Mouse (Mus musculus) spleen, adult 2 months (tissue): ENCODE results near the gene Atp6v0c. TPM values are rescaled to one million over a fixed set of nuclear protein-coding genes. Genes with fewer than 3 reads are reported as not detected.

Experiments
- DNase-seq, 2 experiments: peaks; one replicate each; pipeline versions ENCODE4 v3.0.0 to v3.0.0-alpha.2; 2012 to 2021; ENCODE audit warnings: low spot score in 2 of 2, low read depth in 1 of 2
- H3K27ac ChIP-seq: fragments of 200-500 bp; 2 replicates; pipeline ENCODE4 v1.5.1; 2012; ENCODE audit warnings: low read length, inconsistent platforms; ENCODE audit not compliant: insufficient read depth
- H3K27me3 ChIP-seq: fragments of 200-500 bp; 2 replicates; pipeline ENCODE4 v1.6.1; 2012; ENCODE audit warnings: mild to moderate bottlenecking, moderate library complexity, low read length, inconsistent platforms; ENCODE audit not compliant: control insufficient read depth, insufficient read depth
- H3K36me3 ChIP-seq: fragments of 200-500 bp; 2 replicates; pipeline ENCODE4 v1.6.1; 2012; ENCODE audit warnings: mild to moderate bottlenecking, low read length, inconsistent platforms; ENCODE audit not compliant: control insufficient read depth, insufficient read depth
- H3K4me1 ChIP-seq: fragments of 200-500 bp; 2 replicates; pipeline ENCODE4 v1.6.1; 2011; ENCODE audit warnings: inconsistent platforms; ENCODE audit not compliant: control insufficient read depth, insufficient read depth, insufficient read length
- H3K4me3 ChIP-seq: fragments of 200-500 bp; 2 replicates; pipeline ENCODE4 v1.5.1; 2011; ENCODE audit warnings: mild to moderate bottlenecking, inconsistent platforms; ENCODE audit not compliant: insufficient read depth, insufficient read length; ENCODE audit errors: extremely low read depth
- CTCF ChIP-seq: fragments of 200-500 bp; IDR thresholded peaks from 2 replicates; pipeline ENCODE4 v1.5.1; 2011; ENCODE audit warnings: mild to moderate bottlenecking, inconsistent platforms; ENCODE audit not compliant: insufficient read depth, insufficient read length, insufficient replicate concordance; ENCODE audit errors: extremely low read depth
- POLR2A ChIP-seq: fragments of 200-500 bp; IDR thresholded peaks from 2 replicates; pipeline ENCODE4 v1.6.1; 2011; ENCODE audit warnings: low read depth, low read length, inconsistent platforms
- WGBS: fragments of 180-500 bp; shearing (Covaris S2); methylation state at CpG from one replicate; pipeline ENCODE4 v1.1.7; 2018; 5-methylcytosine and 5-hydroxymethylcytosine counted together
- polyA plus RNA-seq: library from polyadenylated mRNA; depleted of rRNA; stranded (reverse); fragments of >200 nt; gene quantifications from 2 replicates; pipeline ENCODE4 v1.2.3, GENCODE M21; 2012

The Atp6v0c gene
- polyA plus RNA-seq, 1 experiment, result 481 TPM

GRCm38 (mm10) chr17:24151382-24151781, 18.1 kb downstream of the Atp6v0c start:
- 21% methylated on average over 7 of the region's 7 CpGs for WGBS
- Histone ChIP-seq H3K36me3 (peaks cover 1% of the 10 kb centered on the region), H3K27me3 (no peaks in the 10 kb centered on the region), H3K27ac (no peak overlapping the region), H3K4me3 (no peak overlapping the region), H3K4me1 (no peaks in the 10 kb centered on the region)
- TF ChIP-seq POLR2A, result no peak
- TF ChIP-seq CTCF, result no peak
- no peak for DNase-seq

- no peaks in the 10 kb centered on the region for H3K4me1 ChIP-seq
- H3K27me3 ChIP-seq, result no peaks in the 10 kb centered on the region
- no peak for DNase-seq
- peaks cover 1% of the 10 kb centered on the region; the same call in 1 of the 2 replicates for H3K36me3 ChIP-seq
- H3K27ac ChIP-seq, result no peak within 1 kb of the TSS
- TF ChIP-seq POLR2A, result no peak
- no peak for TF ChIP-seq CTCF
- no peak within 1 kb of the TSS for H3K4me3 ChIP-seq
- WGBS, result 85% methylated on average over 2 of the region's 2 CpGs
Measured at GRCm38 (mm10) chr17:24150824-24151223, 18.7 kb downstream of the Atp6v0c start, which contains the start of gene Pdpk1. Gene Pdpk1, minus strand, starts transcription at chr17:24150924.

- H3K36me3 ChIP-seq, result no peaks in the 10 kb centered on the region
- no peak overlapping the region for H3K27ac ChIP-seq
- TF ChIP-seq POLR2A (no peak), CTCF (no peak)
- H3K4me3 ChIP-seq, result no peak overlapping the region
- H3K27me3 ChIP-seq, result no peaks in the 10 kb centered on the region
- DNase-seq, result no peak
- WGBS, result 92% methylated on average over 7 of the region's 7 CpGs
- no peaks in the 10 kb centered on the region for H3K4me1 ChIP-seq
Measured at GRCm38 (mm10) chr17:24149421-24149820, 20.1 kb downstream of the Atp6v0c start.

GRCm38 (mm10) chr17:24142897-24143296, 26.6 kb downstream of the Atp6v0c start:
- 71% methylated on average over 2 of the region's 2 CpGs for WGBS
- no peak for DNase-seq
- Histone ChIP-seq H3K27ac (no peak overlapping the region), H3K36me3 (no peaks in the 10 kb centered on the region), H3K4me3 (no peak overlapping the region), H3K4me1 (peaks cover 8% of the 10 kb centered on the region), H3K27me3 (no peaks in the 10 kb centered on the region)
- TF ChIP-seq CTCF (no peak), POLR2A (no peak)

GRCm38 (mm10) chr17:24141425-24141920, 28.0 kb downstream of the Atp6v0c start:
- peak overlapping the region; percentile 87 for H3K27ac ChIP-seq
- WGBS, result under 1% methylated on average over 44 of the region's 57 CpGs
- peak; percentile 94 to 96 for DNase-seq
- no peaks in the 10 kb centered on the region for H3K27me3 ChIP-seq
- no peaks in the 10 kb centered on the region for H3K36me3 ChIP-seq
- peaks cover 11% of the 10 kb centered on the region for H3K4me1 ChIP-seq
- H3K4me3 ChIP-seq, result peak overlapping the region; percentile 94
- no peak for TF ChIP-seq CTCF
- peak; percentile 41 for TF ChIP-seq POLR2A

GRCm38 (mm10) chr17:24140845-24141424, 28.6 kb downstream of the Atp6v0c start:
- no peak for DNase-seq
- TF ChIP-seq CTCF, result no peak
- TF ChIP-seq POLR2A, result no peak
- Histone ChIP-seq H3K27me3 (no peaks in the 10 kb centered on the region), H3K4me1 (peaks cover 11% of the 10 kb centered on the region), H3K36me3 (no peaks in the 10 kb centered on the region), H3K27ac (peak overlapping the region; percentile 87), H3K4me3 (peak overlapping the region; percentile 90)
- under 1% methylated on average over 40 of the region's 43 CpGs for WGBS

- Histone ChIP-seq H3K27me3 (no peaks in the 10 kb centered on the region), H3K4me3 (no peak overlapping the region), H3K27ac (no peak overlapping the region), H3K36me3 (no peaks in the 10 kb centered on the region), H3K4me1 (peaks cover 11% of the 10 kb centered on the region)
- TF ChIP-seq CTCF (no peak), POLR2A (no peak)
- DNase-seq, result no peak
- WGBS, result 73% methylated on average over 4 of the region's 4 CpGs
Measured at GRCm38 (mm10) chr17:24139968-24140367, 29.5 kb downstream of the Atp6v0c start.
